Mouse (Mus musculus) bone marrow macrophage, adult 2 months (primary cell): ENCODE data around the gene Dnmbp.

Experiments used
- CTCF ChIP-seq: IDR thresholded peaks from 2 replicates; pipeline ENCODE4 v1.5.1; 2012; ENCODE audit warnings: low read depth, mild to moderate bottlenecking, low read length, moderate library complexity
- POLR2A ChIP-seq: IDR thresholded peaks from 2 replicates; pipeline ENCODE4 v1.6.1; 2012; ENCODE audit warnings: mild to moderate bottlenecking, low read depth, low read length, borderline replicate concordance

DNA sequence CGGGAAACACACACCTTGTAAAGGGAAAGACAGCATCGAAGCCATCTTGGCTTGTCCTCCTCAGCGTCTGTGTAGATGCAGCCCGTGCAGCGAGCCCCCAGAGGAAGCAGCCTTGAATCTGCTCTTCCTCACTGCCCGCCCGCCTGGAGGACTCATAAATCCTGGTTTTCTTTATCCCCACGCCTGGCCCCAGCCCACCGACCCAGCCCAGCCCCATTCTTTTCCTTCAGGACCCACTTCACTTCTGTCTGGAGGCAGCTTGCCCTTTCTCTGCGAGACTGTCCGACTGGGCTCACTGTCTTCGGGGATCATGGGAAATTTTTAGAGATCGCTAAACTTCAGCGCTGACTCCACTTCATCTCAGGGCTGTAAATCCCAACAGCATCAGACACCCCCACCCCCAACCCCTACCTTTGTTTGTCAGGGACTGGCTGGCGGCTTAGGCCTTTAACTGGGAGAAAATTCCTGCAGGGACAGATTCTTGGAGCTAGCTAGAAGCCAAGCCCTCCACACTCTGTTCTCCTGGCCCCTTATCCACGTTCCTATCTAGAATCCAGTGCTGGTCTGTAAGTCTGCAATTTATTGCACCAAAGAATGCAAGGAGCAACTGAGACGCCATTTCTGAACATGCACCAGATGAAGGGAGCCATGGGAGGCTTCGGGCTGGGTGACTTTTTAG, 57.0 kb downstream of the Dnmbp start:
- no peak for TF ChIP-seq POLR2A
- TF ChIP-seq CTCF = no peak
